Mouse (Mus musculus) MN1 (cell line): ENCODE results near the gene Vwa7.
"Not testable (repeated sequence)": the region's sequence is repeated elsewhere in the genome, so short reads cannot be mapped to it uniquely, and the experiment has no call there.

Source experiments
- DNase-seq: peaks from one replicate; pipeline ENCODE4 v3.0.0-alpha.2; 2016; ENCODE audit warnings: low spot score

Gene Vwa7

GRCm38 (mm10) chr17:35000717-35001451 lies 15.5 kb upstream of the Vwa7 start, which contains the start of gene Vars:
Gene Vars (plus strand): TSS chr17:35000987.
- DNase-seq, result peak; percentile 94

GRCm38 (mm10) chr17:35001452-35002152 lies 14.8 kb upstream of the Vwa7 start:
- DNase-seq, result peak; percentile 55

- peak; percentile 47 for DNase-seq
Observed at GRCm38 (mm10) chr17:35002153-35002865, 14.1 kb upstream of the Vwa7 start.

- no peak for DNase-seq
Observed at GRCm38 (mm10) chr17:35003022-35003838, 13.1 kb upstream of the Vwa7 start.

DNA sequence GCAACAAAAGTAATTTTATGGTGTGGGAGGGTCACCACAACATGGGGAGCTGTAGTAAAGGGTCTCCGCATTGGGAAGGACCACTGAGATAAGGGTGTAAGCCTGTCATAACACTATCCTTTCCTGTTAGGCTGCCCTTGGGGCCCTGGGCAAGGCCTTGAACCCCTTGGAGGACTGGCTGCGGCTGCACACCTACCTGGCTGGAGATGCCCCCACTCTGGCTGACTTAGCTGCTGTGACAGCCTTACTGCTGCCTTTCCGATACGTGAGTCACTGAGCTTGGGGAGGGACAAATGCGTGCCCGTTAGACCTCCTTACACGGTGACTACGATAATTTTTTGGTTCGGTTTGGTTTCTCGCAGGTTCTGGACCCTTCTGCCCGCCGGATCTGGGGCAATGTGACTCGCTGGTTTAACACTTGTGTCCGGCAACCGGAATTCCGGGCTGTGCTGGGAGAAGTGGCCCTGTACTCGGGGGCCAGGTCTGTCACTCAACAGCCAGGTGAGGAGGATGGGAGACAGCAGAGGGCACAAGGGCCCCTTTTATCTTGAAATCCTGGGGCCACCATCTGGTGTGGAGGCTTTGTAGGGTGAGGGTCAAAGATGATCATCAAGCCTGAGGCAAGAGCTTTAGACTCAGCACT lies 12.2 kb upstream of the Vwa7 start:
- no peak for DNase-seq

DNA sequence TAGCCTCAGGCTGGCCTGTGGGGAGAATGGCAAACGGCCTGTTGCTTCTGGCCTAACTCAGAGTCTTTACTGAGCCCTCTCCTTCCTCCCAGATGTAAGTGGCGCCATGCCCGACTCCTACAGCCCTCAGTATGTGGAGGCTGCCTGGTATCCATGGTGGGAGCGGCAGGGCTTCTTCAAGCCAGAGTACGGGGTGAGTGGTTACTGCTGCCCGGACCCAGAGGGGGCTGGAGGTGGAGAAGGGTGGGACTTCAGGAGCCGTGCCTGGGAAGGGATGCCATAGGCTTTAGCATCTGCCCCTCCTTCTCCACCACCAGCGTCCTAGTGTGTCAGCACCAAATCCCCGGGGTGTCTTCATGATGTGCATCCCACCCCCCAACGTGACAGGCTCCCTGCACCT lies 11.2 kb upstream of the Vwa7 start:
- no peak for DNase-seq

DNA sequence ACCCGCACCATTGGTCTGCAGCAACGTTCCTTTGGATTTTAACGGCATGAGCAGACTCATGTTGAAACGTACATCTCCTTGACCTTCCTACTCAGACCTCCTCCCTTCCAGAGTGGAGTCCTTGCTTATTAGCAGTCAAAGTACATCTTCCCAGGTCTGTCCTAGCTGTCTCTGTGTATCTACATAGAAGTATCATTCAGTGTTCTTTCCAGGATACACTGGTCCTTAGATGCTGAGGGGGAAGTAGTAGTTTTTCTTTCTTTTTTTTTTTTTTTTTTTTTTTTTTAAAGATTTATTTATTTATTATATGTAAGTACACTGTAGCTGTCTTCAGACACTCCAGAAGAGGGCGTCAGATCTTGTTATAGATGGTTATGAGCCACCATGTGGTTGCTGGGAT lies 10.5 kb upstream of the Vwa7 start:
- DNase-seq, result not testable (repeated sequence)

DNA sequence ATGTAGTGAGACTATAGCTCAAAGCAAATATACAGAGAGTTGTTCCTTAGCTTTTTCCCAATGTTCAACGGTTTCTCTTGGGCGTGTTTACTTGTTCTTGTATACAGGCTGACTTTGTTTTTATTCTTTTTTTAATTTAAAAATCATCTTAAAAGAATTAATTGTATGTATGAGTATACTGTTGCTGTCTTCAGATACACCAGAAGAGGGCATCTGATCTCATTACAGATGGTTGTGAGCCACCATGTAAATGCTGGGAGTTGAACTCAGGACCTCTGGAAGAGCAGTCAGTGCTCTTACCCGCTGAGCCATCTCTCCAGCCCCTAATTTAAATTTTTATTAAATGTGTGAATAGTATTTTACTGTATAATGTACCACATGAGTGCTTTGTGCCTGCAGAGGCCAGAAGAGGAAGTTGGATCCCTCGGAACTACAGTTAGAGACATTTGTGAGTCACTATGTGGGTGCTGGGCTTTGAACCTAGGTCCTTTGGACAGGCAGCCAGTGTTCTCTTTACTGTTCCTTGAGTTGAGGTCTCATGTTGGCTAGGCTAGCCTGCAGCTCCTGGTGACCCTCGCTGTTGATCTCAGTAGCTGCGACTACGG lies 8.9 kb upstream of the Vwa7 start:
- DNase-seq, result no peak

DNA sequence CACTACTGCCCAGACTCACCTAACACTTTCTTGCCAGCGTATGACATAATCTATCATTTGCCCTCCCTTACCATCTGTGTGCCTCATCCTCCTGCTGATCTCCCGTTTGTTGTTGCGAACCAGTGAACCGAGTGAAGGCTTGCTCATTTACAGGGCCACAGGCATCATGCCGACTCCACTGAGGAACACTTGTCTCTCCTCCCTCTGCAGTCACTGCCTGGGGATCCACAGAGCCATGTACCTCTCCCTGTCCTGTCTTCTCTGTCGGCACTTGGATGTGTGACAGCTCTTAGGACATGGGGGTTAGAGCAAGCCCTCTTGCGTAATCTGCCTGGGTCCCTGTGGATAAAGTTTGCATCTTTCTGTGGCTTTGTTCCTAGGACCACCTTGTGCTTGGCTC lies 6.8 kb upstream of the Vwa7 start:
- no peak for DNase-seq

GRCm38 (mm10) chr17:35011440-35011839 lies 4.9 kb upstream of the Vwa7 start:
- DNase-seq, result no peak

DNA sequence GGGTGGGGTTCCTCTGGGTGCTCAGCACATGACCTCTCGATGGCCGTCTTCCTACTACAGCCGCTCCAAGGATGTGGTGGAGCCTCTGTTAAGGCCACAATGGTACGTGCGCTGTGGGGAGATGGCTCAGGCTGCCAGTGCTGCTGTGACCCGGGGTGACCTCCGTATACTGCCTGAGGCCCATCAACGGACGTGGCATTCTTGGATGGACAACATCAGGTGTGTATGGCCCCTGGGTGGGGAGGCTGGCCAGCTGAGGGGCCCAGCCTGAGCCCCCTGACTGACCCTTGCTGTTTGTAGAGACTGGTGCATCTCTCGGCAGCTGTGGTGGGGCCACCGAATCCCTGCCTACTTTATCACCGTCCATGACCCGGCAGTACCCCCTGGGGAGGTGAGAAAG lies 3.9 kb upstream of the Vwa7 start:
- DNase-seq, result no peak

DNA sequence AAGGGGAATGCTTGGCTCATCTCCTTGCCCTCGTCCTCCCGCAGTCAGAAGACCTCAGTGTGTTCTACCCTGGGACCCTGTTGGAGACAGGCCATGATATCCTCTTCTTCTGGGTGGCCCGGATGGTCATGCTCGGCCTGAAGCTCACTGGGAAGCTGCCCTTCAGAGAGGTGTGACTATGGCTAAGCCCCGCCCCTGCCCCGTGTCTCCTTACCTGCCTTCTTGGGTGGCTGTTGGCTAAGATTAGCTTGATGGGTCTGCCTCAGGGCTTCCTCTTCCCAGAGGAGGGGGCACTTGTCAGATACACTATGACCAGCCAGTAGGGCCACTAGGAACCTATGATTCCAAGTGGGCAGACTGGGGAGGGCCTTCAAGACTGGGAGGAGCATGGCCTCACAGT lies 3.2 kb upstream of the Vwa7 start:
- DNase-seq, result no peak

DNA sequence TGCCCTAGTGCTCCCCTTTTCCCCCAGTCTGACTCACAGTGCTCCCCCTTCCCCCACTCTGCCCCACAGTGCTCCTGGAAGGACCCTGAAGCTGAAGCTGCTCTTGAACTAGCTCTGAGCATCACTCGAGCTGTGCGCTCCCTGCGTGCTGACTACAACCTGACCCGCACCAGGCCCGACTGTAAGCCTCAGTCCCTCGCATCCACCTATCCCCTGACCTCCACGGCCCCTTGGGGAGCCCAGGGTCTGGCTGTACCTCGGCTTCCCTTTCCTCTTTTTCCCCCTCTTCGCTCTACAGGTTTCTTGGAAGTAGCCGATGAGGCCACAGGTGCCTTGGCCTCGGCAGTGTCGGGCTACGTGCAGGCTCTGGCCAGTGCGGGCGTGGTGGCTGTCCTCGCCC lies 1.1 kb upstream of the Vwa7 start:
- DNase-seq, result no peak

- no peak for DNase-seq
Observed at GRCm38 (mm10) chr17:35016791-35017705, 669 bp downstream of the Vwa7 start.

DNA sequence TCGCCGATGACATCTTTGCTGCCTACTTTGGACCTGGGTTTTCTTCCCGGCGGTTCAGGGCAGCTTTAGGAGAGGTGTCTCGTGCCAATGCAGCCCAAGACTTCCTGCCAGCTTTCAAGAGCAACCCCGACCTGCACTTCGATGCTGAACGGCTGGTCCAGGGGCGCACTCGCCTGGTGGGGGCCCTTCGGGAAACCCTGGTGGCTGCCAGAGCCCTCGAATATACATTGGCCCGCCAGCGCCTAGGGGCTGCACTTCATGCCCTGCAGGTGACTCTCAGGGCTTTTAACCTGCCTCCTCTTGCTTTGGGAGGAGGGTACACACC lies 1.3 kb downstream of the Vwa7 start:
- no peak for DNase-seq

DNA sequence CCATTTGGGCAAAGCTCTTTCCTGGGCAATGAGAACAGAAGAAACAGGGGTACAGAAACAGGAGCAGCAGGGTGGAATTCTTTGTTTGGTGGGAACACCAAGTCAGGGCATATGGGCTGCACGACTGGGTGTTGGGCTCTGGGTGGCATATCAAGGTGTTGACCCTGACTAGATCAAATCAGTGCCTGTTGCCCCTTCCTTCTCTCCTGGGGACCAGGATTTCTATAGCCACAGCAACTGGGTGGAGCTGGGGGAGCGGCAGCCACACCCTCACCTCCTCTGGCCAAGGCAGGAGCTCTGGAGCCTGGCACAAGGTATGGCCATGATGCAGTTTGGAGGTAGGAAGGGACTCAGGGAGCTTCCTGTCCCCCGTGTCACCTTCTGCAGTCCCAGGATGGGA lies 1.8 kb downstream of the Vwa7 start:
- DNase-seq, result no peak

DNA sequence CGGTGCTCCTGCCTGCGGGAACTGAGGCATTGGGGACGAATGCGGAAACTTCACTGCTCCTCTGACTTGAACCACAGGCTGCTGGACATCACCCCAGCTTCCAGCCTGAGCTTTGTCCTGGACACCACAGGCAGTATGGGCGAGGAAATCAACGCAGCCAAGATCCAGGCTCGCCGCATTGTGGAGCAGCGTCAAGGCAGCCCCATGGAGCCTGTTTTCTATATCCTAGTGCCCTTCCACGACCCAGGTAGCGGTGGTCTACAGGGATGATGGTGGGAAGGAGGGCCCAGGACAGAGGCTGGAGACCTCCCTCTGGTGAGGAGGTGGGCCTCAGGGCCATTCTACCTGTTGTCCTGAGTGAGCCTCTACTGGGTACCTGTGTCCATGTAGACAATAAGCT lies 3.5 kb downstream of the Vwa7 start:
- DNase-seq, result no peak

DNA sequence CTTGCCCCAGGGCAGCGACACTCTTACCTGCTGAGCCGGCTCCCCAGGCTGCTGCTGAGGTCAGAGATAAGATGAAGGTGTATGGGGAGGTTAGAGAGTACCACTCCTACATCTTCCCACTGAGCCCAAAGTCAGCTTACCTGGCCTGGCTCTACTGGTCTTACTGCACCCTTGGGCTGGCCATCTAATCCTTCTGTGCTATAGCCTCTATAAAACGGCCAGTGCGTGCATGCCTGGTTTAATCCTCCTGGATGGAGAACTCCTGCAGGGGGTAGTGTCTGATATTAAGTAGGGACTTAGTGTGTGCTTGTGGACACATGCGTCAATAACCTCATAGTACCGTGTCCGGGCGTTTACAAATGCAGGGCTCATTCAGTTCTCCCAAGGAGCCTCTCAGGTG lies 4.2 kb downstream of the Vwa7 start:
- no peak for DNase-seq

DNA sequence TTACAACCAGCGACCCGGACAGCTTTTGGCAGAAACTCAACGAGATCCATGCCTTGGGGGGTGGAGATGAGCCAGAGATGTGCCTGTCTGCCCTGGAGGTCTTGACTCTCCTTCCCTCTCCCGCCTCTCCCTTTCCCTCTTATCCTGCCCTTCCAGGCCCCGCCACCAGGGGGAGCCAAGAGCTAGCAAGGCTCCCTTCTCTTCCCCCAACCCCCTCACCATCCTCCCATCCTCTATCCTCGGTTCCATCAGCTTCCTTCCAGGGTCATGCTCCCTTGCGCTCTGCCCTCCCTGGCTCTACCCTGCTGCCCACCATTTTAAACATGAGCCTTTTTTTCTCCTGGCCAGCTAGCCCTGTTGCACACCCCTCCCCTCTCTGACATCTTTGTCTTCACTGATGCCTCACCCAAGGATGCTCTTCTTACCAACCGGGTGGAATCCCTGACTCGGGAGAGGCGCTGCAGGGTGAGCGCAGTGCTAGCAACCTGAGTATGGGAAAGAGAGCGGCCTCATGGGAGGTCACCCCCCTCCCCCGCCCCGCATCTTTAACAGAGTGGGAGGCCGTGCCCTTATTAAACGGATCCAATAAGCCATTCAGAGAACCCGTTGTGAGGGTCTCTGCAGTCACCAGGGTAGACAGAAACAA lies 4.9 kb downstream of the Vwa7 start:
- DNase-seq, result peak; percentile 89
